Mouse (Mus musculus): Measurements from ENCODE around the gene Slc51b. TPM values are rescaled to one million over a fixed set of nuclear protein-coding genes. Genes with fewer than 3 reads are reported as not detected.

The Slc51b gene
- total RNA-seq, 1 experiment from 2014 or later, result not detected

GRCm38 (mm10) chr9:65408871-65409295 is 13.9 kb downstream of the Slc51b start:
- DNase-seq, result peak; percentile 69

GRCm38 (mm10) chr9:65407861-65408260 is 14.9 kb downstream of the Slc51b start:
- DNase-seq, result peak; percentile 55

GRCm38 (mm10) chr9:65407327-65407726 is 15.4 kb downstream of the Slc51b start:
- DNase-seq, result no peak

- DNase-seq, result peak; percentile 21
Measured at GRCm38 (mm10) chr9:65405184-65405449, 17.6 kb downstream of the Slc51b start.

GRCm38 (mm10) chr9:65404331-65405183 is 18.2 kb downstream of the Slc51b start:
- peak; percentile 92 for DNase-seq

- no peak for DNase-seq
Measured at GRCm38 (mm10) chr9:65399934-65400333, 22.8 kb downstream of the Slc51b start.

GRCm38 (mm10) chr9:65398279-65398678 is 24.5 kb downstream of the Slc51b start, which contains the start of gene Rasl12:
TSS of gene Rasl12 (plus strand) at chr9:65398506.
- DNase-seq, result peak; percentile 78

- no peak for DNase-seq
Measured at GRCm38 (mm10) chr9:65394360-65394759, 28.4 kb downstream of the Slc51b start.

GRCm38 (mm10) chr9:65393606-65394005 is 29.1 kb downstream of the Slc51b start:
- no peak for DNase-seq

- peak; percentile 85 for DNase-seq
Measured at GRCm38 (mm10) chr9:65392638-65393364, 30.0 kb downstream of the Slc51b start.

GRCm38 (mm10) chr9:65391613-65391964 is 31.2 kb downstream of the Slc51b start, which contains the start of gene Kbtbd13:
TSS of gene Kbtbd13 (minus strand) at chr9:65391652.
- DNase-seq, result no peak

- peak; percentile 42 for DNase-seq
Measured at GRCm38 (mm10) chr9:65390752-65391612, 31.8 kb downstream of the Slc51b start.

- no peak for DNase-seq
Measured at GRCm38 (mm10) chr9:65386373-65387140, 36.2 kb downstream of the Slc51b start.

GRCm38 (mm10) chr9:65384276-65384675 is 38.5 kb downstream of the Slc51b start:
- peak; percentile 62 for DNase-seq

- DNase-seq, result peak; percentile 42
Measured at GRCm38 (mm10) chr9:65382751-65383097, 40.0 kb downstream of the Slc51b start.

- no peak for DNase-seq
Measured at GRCm38 (mm10) chr9:65382031-65382750, 40.6 kb downstream of the Slc51b start.

- no peak for DNase-seq
Measured at GRCm38 (mm10) chr9:65381017-65381590, 41.7 kb downstream of the Slc51b start.

GRCm38 (mm10) chr9:65375163-65375934 is 47.4 kb downstream of the Slc51b start:
- DNase-seq, result peak; percentile 67

- DNase-seq, result peak; percentile 57
Measured at GRCm38 (mm10) chr9:65374468-65375162, 48.1 kb downstream of the Slc51b start.

All from adrenal gland, postnatal 14 days (tissue).